Mouse (Mus musculus) liver, adult 2 months (tissue): Measurements from ENCODE around the gene Cd6. TPM values are rescaled to one million over a fixed set of nuclear protein-coding genes. Genes with fewer than 3 reads are reported as not detected.

Experiments
- DNase-seq: peaks from one replicate; pipeline ENCODE4 v3.0.0-alpha.2; 2011; ENCODE audit warnings: low read depth, low spot score; ENCODE audit errors: extremely low read depth
- H3K27ac ChIP-seq: fragments of 200-500 bp; replicated peaks from 2 replicates; pipeline ENCODE4 v1.5.1; 2012; ENCODE audit warnings: low read depth, mild to moderate bottlenecking, control low read depth, inconsistent platforms, low read length; ENCODE audit not compliant: insufficient read depth
- H3K27me3 ChIP-seq: fragments of 200-500 bp; 2 replicates; pipeline ENCODE4 v1.6.1; 2012; ENCODE audit warnings: mild to moderate bottlenecking, moderate library complexity, low read length, inconsistent platforms; ENCODE audit not compliant: control insufficient read depth, insufficient read depth
- H3K36me3 ChIP-seq: fragments of 200-500 bp; 2 replicates; pipeline ENCODE4 v1.6.1; 2012; ENCODE audit warnings: low read length, inconsistent platforms; ENCODE audit not compliant: control insufficient read depth, insufficient read depth
- H3K4me1 ChIP-seq: fragments of 200-500 bp; 2 replicates; pipeline ENCODE4 v1.6.1; 2011; ENCODE audit warnings: low read length; ENCODE audit not compliant: control insufficient read depth, insufficient read depth
- H3K4me3 ChIP-seq: fragments of 200-500 bp; 2 replicates; pipeline ENCODE4 v1.5.1; 2011; ENCODE audit warnings: low read depth, mild to moderate bottlenecking, control low read depth, low read length, moderate library complexity; ENCODE audit not compliant: insufficient read depth
- H3K79me2 ChIP-seq: fragments of 200-500 bp; 2 replicates; pipeline ENCODE4 v1.6.1; 2012; ENCODE audit warnings: inconsistent platforms, mild to moderate bottlenecking, low read length, moderate library complexity; ENCODE audit not compliant: control insufficient read depth, insufficient read depth
- H3K9ac ChIP-seq: fragments of 200-500 bp; 2 replicates; pipeline ENCODE4 v1.6.1; 2012; ENCODE audit warnings: low read depth, mild to moderate bottlenecking, control low read depth, inconsistent platforms, low read length
- CTCF ChIP-seq: fragments of 200-500 bp; IDR thresholded peaks from 2 replicates; pipeline ENCODE4 v1.5.1; 2011; ENCODE audit warnings: low read depth, low read length, control low read depth
- POLR2A ChIP-seq: fragments of 200-500 bp; IDR thresholded peaks from 2 replicates; pipeline ENCODE4 v1.6.1; 2011; ENCODE audit warnings: low read length, control low read depth; ENCODE audit not compliant: insufficient read depth; ENCODE audit errors: extremely low read depth
- WGBS: fragments of 180-500 bp; shearing (Covaris S2); methylation state at CpG from one replicate; pipeline ENCODE4 v1.1.7; 2018; 5-methylcytosine and 5-hydroxymethylcytosine counted together
- polyA plus RNA-seq: library from polyadenylated mRNA; depleted of rRNA; stranded (reverse); fragments of >200 nt; gene quantifications from 2 replicates; pipeline ENCODE4 v1.2.3, GENCODE M21; 2012
- total RNA-seq: library from RNA; depleted of rRNA; stranded (reverse); fragments of >200 nt; gene quantifications from 2 replicates; pipeline ENCODE4 v1.2.3, GENCODE M21; 2014

Gene Cd6
- total and polyA plus RNA-seq, 2 experiments = 0.18 to 0.44 TPM

DNA sequence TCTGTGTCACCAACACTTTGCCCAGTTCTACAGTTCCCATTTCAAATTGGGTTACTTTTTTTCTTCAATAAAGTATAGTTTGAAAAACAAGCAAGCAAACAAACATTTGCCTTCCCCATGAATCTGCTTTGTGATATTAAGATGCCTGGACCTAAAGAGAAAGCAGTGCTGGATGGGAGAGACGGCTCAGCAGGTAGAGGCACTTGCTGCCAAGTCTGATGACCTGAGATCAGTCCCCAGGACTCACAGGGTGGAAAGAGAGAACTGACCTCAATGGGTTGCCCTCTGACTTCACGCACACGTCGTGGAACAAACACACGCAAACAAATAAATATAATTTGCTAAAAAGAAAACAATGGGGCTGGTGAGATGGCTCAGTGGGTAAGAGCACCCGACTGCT lies 28.0 kb downstream of the Cd6 start:
- no peak overlapping the region for H3K9ac ChIP-seq
- no peak for TF ChIP-seq CTCF
- TF ChIP-seq POLR2A = no peak
- WGBS = 66% methylated on average over 6 of the region's 6 CpGs
- no peaks in the 10 kb centered on the region for H3K27me3 ChIP-seq
- H3K79me2 ChIP-seq = no peaks in the 10 kb centered on the region
- no peak overlapping the region for H3K27ac ChIP-seq
- no peak for DNase-seq
- no peaks in the 10 kb centered on the region for H3K36me3 ChIP-seq
- no peak overlapping the region for H3K4me3 ChIP-seq
- no peaks in the 10 kb centered on the region for H3K4me1 ChIP-seq

DNA sequence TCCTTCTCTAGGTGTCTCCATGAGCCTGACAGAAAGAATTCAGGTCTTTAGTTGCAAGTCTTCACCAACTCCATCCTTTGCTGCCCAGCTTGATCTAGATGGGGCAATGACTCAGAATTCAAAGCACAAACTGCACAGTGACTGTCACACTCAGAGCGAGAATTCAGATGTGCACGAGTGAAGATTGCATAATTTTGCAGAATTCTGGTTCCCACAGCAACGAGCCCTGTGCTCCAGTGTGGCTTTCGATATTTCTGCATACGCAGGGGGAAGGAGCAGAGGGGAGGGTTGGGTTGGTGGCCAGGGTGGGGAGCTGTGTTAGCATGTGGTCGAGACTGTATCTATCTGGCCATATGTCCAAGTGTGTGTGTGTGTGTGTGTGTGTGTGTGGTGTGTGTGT lies 28.8 kb downstream of the Cd6 start:
- H3K4me1 ChIP-seq = no peaks in the 10 kb centered on the region
- H3K27me3 ChIP-seq = no peaks in the 10 kb centered on the region
- WGBS = 57% methylated on average over 6 of the region's 6 CpGs

DNA sequence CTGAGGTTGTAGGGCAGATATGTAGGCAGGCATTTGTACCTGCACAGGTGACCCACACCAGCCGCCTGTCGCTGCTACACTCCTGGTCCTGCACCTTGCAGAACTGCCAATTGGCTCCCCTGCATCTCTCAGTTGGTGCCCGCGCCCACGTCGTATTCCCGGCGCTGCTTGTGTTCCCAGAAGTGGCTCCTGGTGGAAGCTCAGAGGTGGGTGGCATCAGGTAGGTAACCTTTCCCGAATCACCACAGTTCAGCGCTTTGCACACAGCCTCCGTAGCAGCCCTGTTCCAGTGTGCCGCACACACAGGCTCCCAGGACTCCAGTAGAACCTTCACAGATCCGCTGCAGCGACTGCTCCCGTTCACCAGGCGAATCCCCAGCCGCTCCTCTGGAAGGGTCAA lies 30.7 kb downstream of the Cd6 start:
- Histone ChIP-seq H3K9ac (no peak overlapping the region), H3K27ac (no peak overlapping the region), H3K4me3 (no peak overlapping the region), H3K36me3 (no peaks in the 10 kb centered on the region), H3K27me3 (no peaks in the 10 kb centered on the region), H3K4me1 (no peaks in the 10 kb centered on the region), H3K79me2 (no peaks in the 10 kb centered on the region)
- no peak for DNase-seq
- TF ChIP-seq POLR2A (no peak), CTCF (no peak)
- 95% methylated on average over 17 of the region's 17 CpGs for WGBS

More for the DNA sequence above, 28.8 kb downstream of the Cd6 start:
- TF ChIP-seq CTCF = no peak
- Histone ChIP-seq H3K79me2 (no peaks in the 10 kb centered on the region), H3K36me3 (no peaks in the 10 kb centered on the region), H3K9ac (no peak overlapping the region), H3K27ac (no peak overlapping the region), H3K4me3 (no peak overlapping the region)
- DNase-seq = no peak

DNA sequence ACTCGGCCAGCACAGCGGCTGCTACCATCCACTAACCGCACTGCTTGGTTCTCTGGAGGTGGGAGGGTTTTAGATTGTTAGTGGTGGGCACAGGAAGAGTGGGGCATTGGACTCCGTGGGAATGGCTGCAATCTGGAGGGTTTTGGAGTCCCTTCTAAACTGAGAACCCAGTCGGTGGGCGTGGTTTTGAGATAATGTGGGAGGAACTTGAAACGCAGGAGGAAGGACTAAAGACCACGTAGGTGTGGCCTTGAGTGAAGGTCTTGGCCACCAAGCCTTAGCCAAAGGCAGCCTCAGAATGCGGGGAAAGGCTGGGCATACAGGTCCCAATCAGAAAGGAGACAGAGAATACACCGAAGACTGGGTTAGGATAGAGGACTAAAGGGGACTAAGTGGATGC lies 31.3 kb downstream of the Cd6 start:
- Histone ChIP-seq H3K79me2 (no peaks in the 10 kb centered on the region), H3K27ac (no peak overlapping the region), H3K4me1 (no peaks in the 10 kb centered on the region), H3K9ac (no peak overlapping the region), H3K27me3 (no peaks in the 10 kb centered on the region), H3K36me3 (no peaks in the 10 kb centered on the region), H3K4me3 (no peak overlapping the region)
- no peak for DNase-seq
- WGBS = 76% methylated on average over 10 of the region's 10 CpGs
- TF ChIP-seq POLR2A = no peak
- TF ChIP-seq CTCF = no peak

DNA sequence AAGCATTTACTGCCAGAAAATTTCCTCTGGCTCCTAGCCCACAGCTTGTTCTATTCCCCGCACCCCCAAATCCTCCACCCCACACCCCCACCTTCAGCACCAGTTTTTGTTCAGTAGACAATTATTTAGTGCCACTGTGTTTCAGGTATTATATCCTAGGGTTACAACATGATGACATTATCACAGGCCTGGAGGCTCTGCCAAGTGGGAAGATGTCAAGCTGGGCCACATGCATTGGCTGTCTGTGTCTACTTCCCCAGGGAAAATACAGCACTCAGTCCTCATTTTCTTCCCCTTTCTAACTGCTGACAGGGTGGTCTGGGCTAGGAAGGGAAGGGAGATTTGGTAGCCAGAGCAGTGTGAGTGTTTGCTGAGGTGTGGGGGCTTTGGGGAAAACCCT lies 34.9 kb downstream of the Cd6 start:
- no peak for DNase-seq
- no peak for TF ChIP-seq CTCF
- no peak for TF ChIP-seq POLR2A
- no peaks in the 10 kb centered on the region for H3K4me1 ChIP-seq
- no peaks in the 10 kb centered on the region for H3K36me3 ChIP-seq
- H3K4me3 ChIP-seq = no peak overlapping the region
- no peaks in the 10 kb centered on the region for H3K27me3 ChIP-seq
- 97% methylated on average over 1 of the region's 1 CpGs for WGBS
- H3K79me2 ChIP-seq = no peaks in the 10 kb centered on the region
- no peak overlapping the region for H3K9ac ChIP-seq
- H3K27ac ChIP-seq = no peak overlapping the region

DNA sequence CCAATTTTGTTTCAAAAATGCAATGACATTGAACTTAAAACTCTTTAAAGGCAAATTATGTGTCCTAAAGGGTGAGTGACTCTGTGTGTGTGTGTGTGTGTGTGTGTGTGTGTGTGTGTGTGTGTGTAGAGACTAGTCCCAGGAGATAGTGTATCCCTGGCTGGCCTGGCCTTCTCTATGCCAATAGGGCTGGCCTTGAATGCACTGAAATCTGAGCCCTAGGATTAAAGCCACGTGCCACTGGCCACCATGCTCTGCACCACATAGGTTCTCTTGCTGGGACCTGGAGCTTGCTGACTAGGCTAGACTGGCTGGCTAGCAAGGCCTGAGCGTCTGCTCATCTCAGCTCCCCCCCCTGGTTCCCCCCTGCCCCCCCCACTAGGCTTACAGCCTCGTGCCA lies 36.8 kb downstream of the Cd6 start:
- TF ChIP-seq CTCF = no peak
- TF ChIP-seq POLR2A = no peak

More for the DNA sequence above, 36.8 kb downstream of the Cd6 start:
- Histone ChIP-seq H3K36me3 (no peaks in the 10 kb centered on the region), H3K9ac (no peak overlapping the region), H3K79me2 (no peaks in the 10 kb centered on the region), H3K27ac (no peak overlapping the region), H3K27me3 (no peaks in the 10 kb centered on the region), H3K4me3 (no peak overlapping the region), H3K4me1 (no peaks in the 10 kb centered on the region)
- 89% methylated on average over 3 of the region's 3 CpGs for WGBS
- DNase-seq = no peak
